Mouse (Mus musculus) left cerebral cortex, postnatal 14 days (tissue): Measurements from ENCODE around the gene Abca12. TPM values are rescaled to one million over a fixed set of nuclear protein-coding genes. Genes with fewer than 3 reads are reported as not detected.

Experiments
- DNase-seq, 2 experiments: peaks; one replicate each; pipeline ENCODE4 v3.0.0; 2021 to 2022; ENCODE audit warnings: low spot score in 2 of 2, mixed read lengths in 1 of 2
- intact Hi-C: fragments of 180-260 bp; cut with DNase I; formaldehyde crosslinking; loops from one replicate; pipeline ENCODE4 v1.15.1; 2025
- long read RNA-seq, 2 experiments: library from polyadenylated mRNA; stranded (forward); transcript quantifications; one replicate each; pipeline ENCODE4 v2.0.0; 2021
- total RNA-seq, 2 experiments: library from RNA; stranded (reverse); gene quantifications; 2 replicates each; pipeline ENCODE4 v1.2.3; 2021

Abca12 gene
- total RNA-seq: under 1 TPM; 0.31 to 0.38 TPM
- long read RNA-seq, experiment 1: 0 reads
- long read RNA-seq, experiment 2: 0 reads

DNA sequence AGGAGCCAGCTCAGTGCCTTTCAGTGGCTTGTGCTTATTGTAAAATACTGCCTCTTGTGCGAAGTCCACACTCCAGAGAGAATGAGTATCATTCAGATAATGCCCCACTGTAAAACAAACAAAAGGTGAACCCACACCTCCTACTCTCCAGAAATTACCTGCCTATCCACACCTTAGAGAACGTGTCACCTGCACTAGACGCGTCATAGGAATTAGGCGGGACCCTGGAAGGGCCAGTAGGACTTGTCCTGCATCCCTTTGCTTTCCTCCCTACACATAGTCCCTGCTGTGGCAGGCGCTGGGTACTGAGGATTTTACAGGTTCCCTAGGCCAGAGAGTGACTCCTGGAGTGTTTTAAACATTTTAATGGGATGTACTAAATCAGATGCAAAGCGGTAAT, at the start of gene Abca12:
Gene Abca12, minus strand, starts transcription at position 101 of the 400 bp plus-strand sequence.
- no peak for DNase-seq
- intact Hi-C loops: no loop called here

DNA sequence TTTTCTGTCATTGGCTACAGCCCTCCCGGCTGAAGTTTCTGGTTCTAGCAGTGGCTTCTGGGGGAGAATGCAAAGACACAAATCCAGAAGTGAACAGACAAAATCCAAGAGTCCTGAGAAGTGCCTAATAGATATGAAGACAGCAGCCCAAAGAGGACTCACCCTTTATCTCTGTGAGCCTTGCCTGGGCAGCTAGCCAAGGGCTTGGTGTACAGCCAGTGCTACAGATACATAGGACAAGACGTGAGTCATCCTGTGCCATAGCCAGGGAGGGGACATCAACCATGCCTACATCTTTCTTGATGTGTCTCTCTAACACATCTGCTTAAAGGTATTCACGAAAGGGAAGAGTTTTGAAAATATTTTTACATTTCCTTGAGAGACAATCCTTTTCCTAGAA, 43.3 kb upstream of the Abca12 start:
- DNase-seq: no peak
- intact Hi-C loops: no loop called here

DNA sequence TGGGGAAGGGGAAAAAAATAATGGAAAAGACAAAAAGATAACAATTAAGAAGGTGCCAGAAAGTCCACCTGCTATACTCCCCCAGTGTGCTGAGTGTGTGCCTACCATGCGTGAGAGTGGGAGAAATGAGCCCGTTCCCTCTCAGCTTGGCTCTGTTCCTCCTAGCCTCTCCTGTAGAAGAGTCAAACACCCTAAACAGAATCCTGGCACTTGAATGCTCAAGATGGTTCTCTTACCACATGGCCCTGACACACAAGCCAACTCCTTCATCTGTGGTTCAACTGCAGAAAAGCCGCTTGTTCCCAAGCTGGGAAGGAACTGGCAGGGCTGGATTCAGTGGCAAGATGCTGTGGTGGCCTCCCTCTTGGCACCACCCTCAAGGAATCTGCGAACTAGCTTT, 32.7 kb upstream of the Abca12 start:
- intact Hi-C loops: no loop called here
- DNase-seq: no peak

GRCm38 (mm10) chr1:71421741-71422333, 7.1 kb upstream of the Abca12 start:
- intact Hi-C loops: no loop called here
- no peak for DNase-seq

DNA sequence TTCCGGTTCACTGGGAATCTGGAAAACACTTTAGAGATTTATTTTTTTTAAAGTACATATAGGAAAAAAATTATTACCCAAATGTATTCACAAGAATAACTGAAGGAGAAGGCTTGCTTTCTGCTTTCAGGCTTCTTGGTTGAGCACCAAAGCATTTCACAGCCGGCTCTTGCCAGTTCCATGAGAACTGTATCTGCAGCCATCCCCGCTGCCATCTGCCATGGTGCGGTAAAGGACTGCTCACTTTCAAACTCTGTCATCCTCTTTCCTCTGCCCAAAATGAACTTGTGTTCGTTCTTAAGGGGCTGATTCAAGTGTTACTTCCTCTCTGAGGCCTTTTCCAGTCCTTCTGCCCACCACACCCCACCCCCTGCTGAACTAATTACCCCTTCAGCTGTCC, 3.8 kb upstream of the Abca12 start:
- intact Hi-C loops: no loop called here
- DNase-seq: peak; percentile 12 to 31

- DNase-seq: no peak
- intact Hi-C loops: no loop called here
Observed at GRCm38 (mm10) chr1:71417951-71418350, 3.2 kb upstream of the Abca12 start.

GRCm38 (mm10) chr1:71414084-71414483, 626 bp downstream of the Abca12 start:
- intact Hi-C loops: no loop called here
- no peak for DNase-seq

DNA sequence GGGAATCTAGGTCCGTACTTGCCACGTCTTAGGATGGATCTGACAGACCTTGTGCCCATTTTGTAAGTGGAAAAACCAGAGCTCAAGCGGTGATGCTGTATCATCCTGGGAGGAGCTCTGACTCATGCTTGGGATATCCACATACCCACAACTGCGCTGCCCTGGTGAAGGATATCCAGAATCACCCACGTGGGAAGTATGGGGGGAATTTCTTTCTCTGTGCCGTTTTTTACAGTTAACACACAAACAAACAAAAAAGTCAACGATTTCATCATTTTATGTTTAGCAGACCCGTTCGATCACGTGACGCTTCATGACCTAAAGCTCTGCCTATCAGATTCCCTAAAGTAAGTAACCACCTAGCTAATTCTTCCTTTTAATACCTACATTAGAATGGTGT, 1.6 kb downstream of the Abca12 start:
- intact Hi-C loops: no loop called here

DNA sequence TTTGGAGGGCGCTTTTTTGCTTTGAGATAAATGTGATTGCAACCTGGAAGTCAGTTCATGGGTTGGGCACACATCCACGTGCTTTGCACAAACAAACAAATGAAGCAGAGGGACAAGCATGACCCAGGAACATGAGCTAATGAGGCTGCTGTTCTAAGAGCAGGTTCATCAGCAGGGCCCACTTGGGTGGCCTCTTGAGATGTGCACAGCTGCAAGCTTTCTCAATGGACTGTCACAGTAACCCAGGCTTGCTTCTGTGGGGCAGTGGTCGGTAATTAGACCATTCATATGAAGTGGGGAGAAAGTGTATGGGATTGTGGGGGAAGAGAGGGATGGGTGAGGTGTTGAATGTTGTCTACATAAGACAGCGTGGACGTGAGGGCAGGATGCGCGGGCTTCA, 7.0 kb downstream of the Abca12 start:
- DNase-seq: no peak
- intact Hi-C loops: no loop called here

More for the DNA sequence above, 1.6 kb downstream of the Abca12 start:
- DNase-seq: no peak

DNA sequence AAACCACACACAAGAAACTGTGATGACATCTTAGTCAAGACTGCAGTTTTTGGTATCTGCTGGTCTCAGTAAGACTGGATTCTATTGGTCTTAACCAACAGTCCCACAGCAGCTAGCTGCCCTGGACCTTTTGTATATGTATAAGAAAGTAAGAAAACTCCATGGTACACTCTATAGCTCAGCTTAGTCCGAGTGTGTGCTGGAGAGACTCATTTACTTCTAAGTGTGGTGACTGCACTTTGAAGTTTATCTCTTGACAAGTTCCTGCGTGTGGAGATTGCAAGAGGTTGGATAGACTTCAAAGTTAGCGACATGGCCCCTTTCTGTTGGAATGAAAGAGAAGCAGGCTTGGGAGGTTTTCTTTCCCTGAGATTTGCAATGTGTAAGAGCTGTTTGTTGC, 17.1 kb downstream of the Abca12 start:
- intact Hi-C loops: no loop called here
- DNase-seq: no peak

GRCm38 (mm10) chr1:71396105-71396504, 18.6 kb downstream of the Abca12 start:
- DNase-seq: no peak
- intact Hi-C loops: no loop called here

- intact Hi-C loops: no loop called here
- no peak for DNase-seq
Observed at GRCm38 (mm10) chr1:71394177-71394576, 20.5 kb downstream of the Abca12 start.

- intact Hi-C loops: no loop called here
- no peak for DNase-seq
Observed at GRCm38 (mm10) chr1:71393489-71393888, 21.2 kb downstream of the Abca12 start.

GRCm38 (mm10) chr1:71392463-71392862, 22.2 kb downstream of the Abca12 start:
- DNase-seq: no peak
- intact Hi-C loops: no loop called here

DNA sequence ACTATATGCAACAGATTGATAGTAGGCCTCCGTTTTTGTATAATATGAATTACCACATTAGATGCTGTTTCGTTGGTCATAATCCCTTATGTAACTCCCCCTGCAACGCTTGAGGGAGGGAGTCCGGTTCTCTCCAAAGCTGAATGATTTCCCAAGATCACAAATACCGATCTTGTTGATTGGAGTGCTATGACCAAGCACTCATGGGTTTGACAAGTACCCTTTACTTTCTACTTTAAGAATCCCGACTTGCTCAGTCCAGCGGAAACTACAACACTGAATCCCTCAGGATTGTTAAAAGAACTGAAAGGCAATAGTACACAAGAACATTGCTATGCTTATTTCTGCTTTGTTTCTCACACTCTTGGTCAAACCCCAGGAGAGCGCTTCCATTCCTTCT, 28.1 kb downstream of the Abca12 start:
- DNase-seq: no peak
- intact Hi-C loops: no loop called here

DNA sequence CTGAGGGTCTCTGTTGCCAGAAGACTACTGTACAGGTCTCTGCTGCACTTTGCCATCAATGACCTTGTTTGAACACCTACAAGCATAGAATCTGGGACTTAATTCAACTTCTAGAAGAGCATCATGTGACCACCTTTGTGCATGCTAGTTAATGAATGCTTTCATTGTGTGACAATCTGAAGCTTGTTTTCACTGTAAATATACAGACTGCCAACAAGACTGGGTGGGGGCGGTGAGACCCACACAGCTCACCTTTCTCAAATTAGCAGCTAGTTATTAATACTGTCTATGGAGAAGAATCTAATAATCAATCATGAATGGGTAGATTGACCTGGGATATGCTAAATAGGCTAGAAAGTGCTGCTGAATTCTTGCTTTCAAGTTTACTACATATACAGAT, 30.6 kb downstream of the Abca12 start:
- intact Hi-C loops: no loop called here
- DNase-seq: no peak

- DNase-seq: no peak
- intact Hi-C loops: no loop called here
Observed at GRCm38 (mm10) chr1:71373090-71373489, 41.6 kb downstream of the Abca12 start.

DNA sequence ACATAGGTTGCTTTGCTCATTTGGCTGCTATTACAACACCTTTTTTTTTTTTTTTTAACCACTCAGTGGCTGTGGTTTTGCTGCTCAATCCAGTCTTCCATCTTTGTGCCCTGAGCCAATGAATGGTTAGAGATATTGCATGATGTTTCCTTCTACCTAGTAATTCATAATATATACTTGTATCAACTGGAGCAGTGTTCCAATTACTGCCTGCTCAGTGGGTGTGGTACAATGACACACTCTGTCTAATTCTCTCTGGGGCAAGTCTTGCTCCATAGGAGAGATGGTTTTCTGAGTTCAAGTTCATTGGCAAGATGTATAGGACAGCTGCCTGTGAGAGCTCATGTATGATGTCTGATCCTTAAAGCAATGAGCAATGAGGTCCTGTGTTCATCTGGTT, 44.4 kb downstream of the Abca12 start:
- DNase-seq: no peak
- intact Hi-C loops: no loop called here

DNA sequence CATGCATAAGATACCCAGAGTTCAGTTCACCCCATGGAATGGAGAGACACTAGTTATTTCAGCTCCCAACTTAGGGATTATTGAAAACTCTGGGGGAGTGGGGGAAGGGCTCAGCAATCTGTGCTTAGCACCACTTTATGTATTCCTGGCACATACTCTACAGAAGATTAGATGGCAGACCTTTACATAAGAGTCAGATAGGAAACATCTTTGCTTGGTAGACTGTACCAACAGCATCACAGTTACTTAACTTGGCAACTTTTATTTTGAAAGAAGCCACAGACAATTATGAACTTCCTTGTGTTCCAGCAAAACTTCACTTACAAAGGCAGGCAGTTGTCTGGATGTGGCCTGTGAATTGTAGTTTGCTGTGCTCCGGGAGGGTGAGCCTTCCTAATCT, 46.9 kb downstream of the Abca12 start:
- intact Hi-C loops: no loop called here
- no peak for DNase-seq

GRCm38 (mm10) chr1:71342861-71343554, 71.7 kb downstream of the Abca12 start:
- no peak for DNase-seq

DNA sequence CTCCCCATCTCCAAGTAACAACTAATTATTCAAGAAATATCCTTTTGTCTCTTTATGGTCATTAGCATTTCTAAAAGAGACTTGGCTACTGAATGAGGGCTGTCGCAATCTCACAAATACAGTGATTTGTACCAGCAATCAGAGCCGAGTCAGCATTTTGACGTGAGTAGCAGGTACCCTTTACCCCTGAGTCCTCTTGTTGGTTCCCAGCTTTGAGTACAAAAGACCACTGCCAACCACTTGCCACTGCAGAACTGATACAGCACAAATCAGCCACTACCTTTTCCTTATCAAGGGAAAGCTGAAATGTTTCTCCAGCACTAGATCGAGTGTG, 72.5 kb downstream of the Abca12 start:
- DNase-seq: no peak
- intact Hi-C loops: no loop called here

More at GRCm38 (mm10) chr1:71342861-71343554, 71.7 kb downstream of the Abca12 start:
- intact Hi-C loops: no loop called here
